Mouse (Mus musculus) C3H10T1/2 (cell line): ENCODE results near the gene D3Ertd751e. TPM values are rescaled to one million over a fixed set of nuclear protein-coding genes. Genes with fewer than 3 reads are reported as not detected.

ENCODE experiments used
- polyA plus RNA-seq, 2 experiments: library from polyadenylated mRNA; unstranded; fragments of >200 nt; fragmentation: generic; extraction: Trizol; gene quantifications; one replicate each; pipeline ENCODE4 v1.2.1; 2012; ENCODE audit warnings: missing spikeins in 2 of 2

Gene D3Ertd751e
- under 1 TPM; 0.04 to 0.45 TPM for polyA plus RNA-seq

DNA sequence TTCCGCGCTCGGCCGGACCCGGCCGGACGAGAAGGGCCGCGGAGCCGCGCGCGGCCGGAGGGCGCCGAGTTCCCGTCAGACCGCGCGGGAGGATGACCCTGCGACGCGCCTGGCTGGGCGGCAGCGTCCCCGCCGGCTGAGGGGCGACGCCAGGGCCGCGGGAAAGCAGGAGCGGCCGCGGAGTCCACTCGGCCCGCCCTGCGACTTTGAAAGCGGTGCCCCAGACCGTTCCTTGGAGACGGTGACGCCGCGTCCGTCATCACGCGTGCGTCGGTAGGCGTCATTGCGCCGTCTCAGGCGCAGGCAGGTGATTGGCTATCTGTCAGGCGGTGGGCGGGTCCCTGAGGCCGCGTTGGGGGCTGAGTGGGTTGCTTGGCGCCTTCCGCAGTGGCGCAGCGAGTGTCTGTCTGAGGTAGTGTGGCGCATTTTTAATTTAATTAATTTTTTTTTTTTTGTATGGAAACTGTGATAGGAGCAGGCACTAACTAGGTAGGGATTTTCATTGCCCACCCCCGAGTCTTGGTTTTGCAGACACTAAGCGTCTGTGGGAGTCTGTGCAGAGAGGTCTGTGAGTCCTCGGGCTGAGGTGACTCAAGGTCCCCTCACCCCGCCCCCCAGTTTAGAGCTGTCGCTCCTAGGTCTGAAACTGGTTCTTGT lies at the start of gene D3Ertd751e, which contains the start of gene Sclt1:
Gene D3Ertd751e, plus strand, starts transcription at position 334 of the 657 bp plus-strand sequence.
Gene Sclt1, minus strand, starts transcription at position 237 of the 657 bp plus-strand sequence.

Other genes with a start within 250 kb of the D3Ertd751e start
- gene Jade1, start 186.9 kb upstream of the D3Ertd751e start, polyA plus RNA-seq: 1 to 10 TPM; 1.7 to 3.6 TPM
- gene Sclt1, start 97 bp upstream of the D3Ertd751e start, polyA plus RNA-seq: 1 to 10 TPM in 1 of 2 experiments, under 1 TPM in 1; 0.16 to 1.3 TPM